Mouse (Mus musculus) liver, adult 2 months (tissue): ENCODE results near the gene Cacnb1. TPM values are rescaled to one million over a fixed set of nuclear protein-coding genes. Genes with fewer than 3 reads are reported as not detected.

Experiments
- DNase-seq: peaks from one replicate; pipeline ENCODE4 v3.0.0-alpha.2; 2011; ENCODE audit warnings: low read depth, low spot score; ENCODE audit errors: extremely low read depth
- H3K27ac ChIP-seq: fragments of 200-500 bp; replicated peaks from 2 replicates; pipeline ENCODE4 v1.5.1; 2012; ENCODE audit warnings: low read depth, mild to moderate bottlenecking, control low read depth, inconsistent platforms, low read length; ENCODE audit not compliant: insufficient read depth
- H3K27me3 ChIP-seq: fragments of 200-500 bp; 2 replicates; pipeline ENCODE4 v1.6.1; 2012; ENCODE audit warnings: mild to moderate bottlenecking, moderate library complexity, low read length, inconsistent platforms; ENCODE audit not compliant: control insufficient read depth, insufficient read depth
- H3K36me3 ChIP-seq: fragments of 200-500 bp; 2 replicates; pipeline ENCODE4 v1.6.1; 2012; ENCODE audit warnings: low read length, inconsistent platforms; ENCODE audit not compliant: control insufficient read depth, insufficient read depth
- H3K4me1 ChIP-seq: fragments of 200-500 bp; 2 replicates; pipeline ENCODE4 v1.6.1; 2011; ENCODE audit warnings: low read length; ENCODE audit not compliant: control insufficient read depth, insufficient read depth
- H3K4me3 ChIP-seq: fragments of 200-500 bp; 2 replicates; pipeline ENCODE4 v1.5.1; 2011; ENCODE audit warnings: low read depth, mild to moderate bottlenecking, control low read depth, low read length, moderate library complexity; ENCODE audit not compliant: insufficient read depth
- H3K79me2 ChIP-seq: fragments of 200-500 bp; 2 replicates; pipeline ENCODE4 v1.6.1; 2012; ENCODE audit warnings: inconsistent platforms, mild to moderate bottlenecking, low read length, moderate library complexity; ENCODE audit not compliant: control insufficient read depth, insufficient read depth
- H3K9ac ChIP-seq: fragments of 200-500 bp; 2 replicates; pipeline ENCODE4 v1.6.1; 2012; ENCODE audit warnings: low read depth, mild to moderate bottlenecking, control low read depth, inconsistent platforms, low read length
- CTCF ChIP-seq: fragments of 200-500 bp; IDR thresholded peaks from 2 replicates; pipeline ENCODE4 v1.5.1; 2011; ENCODE audit warnings: low read depth, low read length, control low read depth
- POLR2A ChIP-seq: fragments of 200-500 bp; IDR thresholded peaks from 2 replicates; pipeline ENCODE4 v1.6.1; 2011; ENCODE audit warnings: low read length, control low read depth; ENCODE audit not compliant: insufficient read depth; ENCODE audit errors: extremely low read depth
- WGBS: fragments of 180-500 bp; shearing (Covaris S2); methylation state at CpG from one replicate; pipeline ENCODE4 v1.1.7; 2018; 5-methylcytosine and 5-hydroxymethylcytosine counted together
- polyA plus RNA-seq: library from polyadenylated mRNA; depleted of rRNA; stranded (reverse); fragments of >200 nt; gene quantifications from 2 replicates; pipeline ENCODE4 v1.2.3, GENCODE M21; 2012
- total RNA-seq: library from RNA; depleted of rRNA; stranded (reverse); fragments of >200 nt; gene quantifications from 2 replicates; pipeline ENCODE4 v1.2.3, GENCODE M21; 2014

Gene Cacnb1
- total and polyA plus RNA-seq, 2 experiments = 0.37 to 0.84 TPM

DNA sequence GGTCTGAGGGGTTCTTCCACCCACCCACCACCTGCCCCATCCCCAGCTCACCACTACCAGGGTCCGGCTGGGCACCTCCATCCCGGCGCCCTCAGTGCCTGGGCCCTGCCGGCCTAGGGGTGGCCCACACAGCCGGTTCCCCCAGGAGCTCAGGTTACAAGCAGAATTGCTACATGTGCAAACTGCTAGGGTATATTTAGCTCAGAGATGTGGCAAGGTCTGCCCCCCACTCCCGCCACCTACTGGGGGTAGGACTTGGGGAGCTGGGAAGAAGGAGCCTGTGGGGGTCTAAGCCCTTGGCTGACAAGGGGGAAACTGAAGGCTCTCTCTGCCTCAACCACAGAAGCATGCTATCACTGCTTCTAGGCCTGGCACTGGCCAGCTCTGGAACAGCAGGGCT lies 4.6 kb downstream of the Cacnb1 start:
- no peak overlapping the region for H3K27ac ChIP-seq
- no peak overlapping the region for H3K9ac ChIP-seq
- H3K79me2 ChIP-seq = no peaks in the 10 kb centered on the region
- TF ChIP-seq CTCF = no peak
- no peak for TF ChIP-seq POLR2A
- H3K36me3 ChIP-seq = no peaks in the 10 kb centered on the region
- DNase-seq = no peak
- peaks cover 4% of the 10 kb centered on the region; the same call in 1 of the 2 replicates for H3K27me3 ChIP-seq
- no peak overlapping the region for H3K4me3 ChIP-seq
- 94% methylated on average over 6 of the region's 6 CpGs for WGBS
- H3K4me1 ChIP-seq = peaks cover 9% of the 10 kb centered on the region

DNA sequence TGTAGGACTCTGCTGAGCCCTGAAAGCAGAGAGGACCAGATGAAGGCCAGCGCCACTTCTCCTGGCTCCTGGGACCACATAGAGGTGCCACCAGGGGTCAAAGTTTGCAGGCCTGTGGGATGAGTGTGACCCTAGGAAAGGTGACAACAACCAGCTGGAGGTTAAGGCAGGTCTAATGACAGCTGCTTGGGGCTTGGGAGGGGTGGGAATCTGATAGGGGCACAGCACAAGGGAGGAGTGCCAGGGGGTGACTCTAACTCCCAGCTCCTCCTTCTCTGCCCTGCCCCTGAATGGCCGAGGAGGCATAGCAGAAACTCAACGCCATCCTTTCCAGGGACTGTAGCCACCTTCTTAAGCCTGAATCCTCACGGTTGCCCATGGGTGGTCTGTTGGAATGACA lies 6.0 kb downstream of the Cacnb1 start:
- 86% methylated on average over 4 of the region's 4 CpGs for WGBS
- peaks cover 3% of the 10 kb centered on the region; the same call in 1 of the 2 replicates for H3K27me3 ChIP-seq
- H3K9ac ChIP-seq = no peak overlapping the region
- no peak for TF ChIP-seq CTCF
- TF ChIP-seq POLR2A = no peak
- no peaks in the 10 kb centered on the region for H3K36me3 ChIP-seq
- H3K4me3 ChIP-seq = no peak overlapping the region
- H3K4me1 ChIP-seq = peaks cover 9% of the 10 kb centered on the region
- no peak for DNase-seq
- no peak overlapping the region for H3K27ac ChIP-seq
- H3K79me2 ChIP-seq = no peaks in the 10 kb centered on the region

DNA sequence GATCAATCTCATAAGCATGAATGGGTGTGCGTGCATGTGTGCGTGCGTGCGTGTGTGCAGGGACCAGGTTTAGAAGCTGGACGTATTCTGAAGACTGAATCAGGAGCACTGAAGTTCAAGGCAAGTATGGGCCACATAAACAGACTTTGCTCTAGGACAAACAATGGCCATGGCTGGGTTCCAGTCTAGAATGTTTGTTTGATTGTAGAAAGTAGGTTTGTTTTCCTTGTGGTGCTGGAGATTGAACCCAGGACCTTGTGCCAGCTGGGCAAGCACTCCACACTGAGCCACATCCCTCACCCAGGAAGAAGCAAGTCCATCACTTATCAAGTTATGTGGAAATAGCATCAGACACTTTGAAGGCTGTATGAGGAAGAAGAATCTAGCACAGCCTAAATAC lies 6.7 kb downstream of the Cacnb1 start:
- no peak overlapping the region for H3K27ac ChIP-seq
- WGBS = 49% methylated on average over 5 of the region's 5 CpGs

DNA sequence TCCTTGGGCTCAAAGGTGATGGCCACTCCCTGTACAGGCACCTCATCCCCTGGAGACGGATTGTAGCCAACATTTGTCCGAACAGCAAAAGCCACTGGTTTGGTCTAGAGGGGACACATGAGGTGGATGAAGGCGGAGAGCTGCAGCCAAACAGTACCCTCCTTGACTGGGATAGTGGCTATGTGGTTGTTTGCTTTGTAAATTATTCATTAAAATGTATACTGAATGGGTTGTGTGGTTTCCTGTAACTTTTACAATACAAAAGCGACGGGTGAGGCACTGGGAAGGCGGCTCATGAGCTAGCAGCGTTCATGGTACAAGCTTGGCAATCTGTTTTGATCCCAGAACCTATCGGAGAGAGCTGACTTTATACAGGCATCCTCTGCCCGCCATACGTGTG lies 10.0 kb downstream of the Cacnb1 start:
- H3K4me3 ChIP-seq = no peak overlapping the region
- H3K27ac ChIP-seq = no peak overlapping the region
- no peak for DNase-seq
- H3K4me1 ChIP-seq = peaks cover 4% of the 10 kb centered on the region
- 87% methylated on average over 10 of the region's 10 CpGs for WGBS
- H3K27me3 ChIP-seq = no peaks in the 10 kb centered on the region
- TF ChIP-seq POLR2A = no peak
- TF ChIP-seq CTCF = no peak
- no peaks in the 10 kb centered on the region for H3K79me2 ChIP-seq
- no peak overlapping the region for H3K9ac ChIP-seq
- no peaks in the 10 kb centered on the region for H3K36me3 ChIP-seq

More for the DNA sequence above, 6.7 kb downstream of the Cacnb1 start:
- H3K4me3 ChIP-seq = no peak overlapping the region
- H3K79me2 ChIP-seq = no peaks in the 10 kb centered on the region
- no peak overlapping the region for H3K9ac ChIP-seq
- TF ChIP-seq POLR2A (no peak), CTCF (no peak)
- DNase-seq = peak; percentile 86
- peaks cover 4% of the 10 kb centered on the region for H3K4me1 ChIP-seq
- H3K36me3 ChIP-seq = no peaks in the 10 kb centered on the region
- no peaks in the 10 kb centered on the region for H3K27me3 ChIP-seq

DNA sequence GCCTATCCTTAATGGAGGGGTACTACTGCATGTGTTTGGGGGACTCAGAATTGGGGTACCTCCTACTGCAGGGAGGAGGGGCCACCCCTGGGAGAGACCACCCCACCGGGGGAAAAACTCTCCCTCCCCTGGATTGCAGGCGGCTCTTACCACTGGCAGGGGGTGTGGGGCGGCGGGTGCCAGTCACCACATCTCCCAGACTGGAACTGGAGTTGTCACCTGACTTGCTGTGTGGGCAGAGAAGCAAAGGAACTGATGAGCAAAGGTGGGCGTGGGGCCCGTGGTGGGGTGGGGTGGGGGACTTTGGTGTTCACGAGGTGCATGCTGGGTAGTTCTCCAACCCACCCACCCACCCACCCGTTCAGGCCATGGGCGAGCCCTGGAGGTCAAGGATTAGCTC lies 11.1 kb downstream of the Cacnb1 start:
- Histone ChIP-seq H3K27ac (no peak overlapping the region), H3K27me3 (no peaks in the 10 kb centered on the region), H3K4me3 (no peak overlapping the region), H3K4me1 (peaks cover 4% of the 10 kb centered on the region), H3K9ac (no peak overlapping the region), H3K79me2 (no peaks in the 10 kb centered on the region), H3K36me3 (no peaks in the 10 kb centered on the region)
- TF ChIP-seq CTCF (no peak), POLR2A (no peak)
- WGBS = 74% methylated on average over 9 of the region's 9 CpGs
- no peak for DNase-seq

DNA sequence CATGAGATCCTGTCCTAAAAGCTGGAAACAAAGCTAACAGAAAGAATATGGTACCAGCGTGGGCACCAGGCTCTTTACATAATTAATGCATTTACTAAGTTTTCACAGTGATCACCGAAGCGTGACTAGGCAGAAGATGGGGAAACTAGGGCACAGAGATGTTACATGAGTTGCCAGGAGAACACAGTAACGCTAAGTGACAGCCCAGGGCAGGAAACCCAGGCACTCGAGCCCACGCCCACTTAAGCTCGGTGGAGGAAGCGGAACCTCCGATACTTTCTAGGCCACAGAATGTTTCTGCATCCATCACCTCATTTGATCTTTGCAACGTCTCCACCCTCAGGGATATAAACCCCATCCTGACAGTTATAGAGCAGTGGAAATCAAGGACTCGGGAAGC lies 14.7 kb downstream of the Cacnb1 start:
- no peak overlapping the region for H3K9ac ChIP-seq
- H3K4me3 ChIP-seq = no peak overlapping the region
- WGBS = 80% methylated on average over 11 of the region's 11 CpGs
- no peak for DNase-seq
- H3K27me3 ChIP-seq = no peaks in the 10 kb centered on the region
- H3K27ac ChIP-seq = no peak overlapping the region
- no peaks in the 10 kb centered on the region for H3K36me3 ChIP-seq
- H3K4me1 ChIP-seq = no peaks in the 10 kb centered on the region
- TF ChIP-seq POLR2A (no peak), CTCF (no peak)
- H3K79me2 ChIP-seq = no peaks in the 10 kb centered on the region
